Mouse (Mus musculus) midbrain, embryonic 14.5 days (tissue): ENCODE results near the gene Irf3. TPM values are rescaled to one million over a fixed set of nuclear protein-coding genes. Genes with fewer than 3 reads are reported as not detected.

ENCODE experiments used
- ATAC-seq: fragments of 200-750 bp; cut with Nextera tagmentation; 2 replicates; pipeline ENCODE4 v1.8.0; 2017; ENCODE audit warnings: moderate number of reproducible peaks, moderate library complexity; ENCODE audit not compliant: low FRiP score, low TSS enrichment
- DNase-seq: peaks from one replicate; pipeline ENCODE4 v3.0.0-alpha.2; 2015
- H3K27ac ChIP-seq: fragments of 300-500 bp; sonication (generic); replicated peaks from 2 replicates; pipeline ENCODE4 v1.5.1; 2014; ENCODE audit warnings: mild to moderate bottlenecking, low read depth, low read length, moderate library complexity
- H3K27me3 ChIP-seq: fragments of 300-500 bp; sonication (generic); 2 replicates; pipeline ENCODE4 v1.6.1; 2014; ENCODE audit warnings: low read length, control low read depth, mixed read lengths; ENCODE audit not compliant: control insufficient read depth, insufficient read depth
- H3K36me3 ChIP-seq: fragments of 300-500 bp; sonication (generic); 2 replicates; pipeline ENCODE4 v1.6.1; 2014; ENCODE audit warnings: low read length, control low read depth; ENCODE audit not compliant: control insufficient read depth, insufficient read depth
- H3K4me1 ChIP-seq: fragments of 300-500 bp; sonication (generic); 2 replicates; pipeline ENCODE4 v1.6.1; 2014; ENCODE audit warnings: mild to moderate bottlenecking, antibody characterized with exemption, low read length, control low read depth; ENCODE audit not compliant: control insufficient read depth, insufficient read depth
- H3K4me2 ChIP-seq: fragments of 300-500 bp; sonication (generic); 2 replicates; pipeline ENCODE4 v1.6.1; 2014; ENCODE audit warnings: mild to moderate bottlenecking, low read length, moderate library complexity
- H3K4me3 ChIP-seq: fragments of 300-500 bp; sonication (generic); replicated peaks from 2 replicates; pipeline ENCODE4 v1.5.1; 2014; ENCODE audit warnings: low read depth, low read length
- H3K9ac ChIP-seq: fragments of 300-500 bp; sonication (generic); replicated peaks from 2 replicates; pipeline ENCODE4 v1.6.1; 2014; ENCODE audit warnings: mild to moderate bottlenecking, low read length, moderate library complexity
- H3K9me3 ChIP-seq: fragments of 300-500 bp; sonication (generic); 2 replicates; pipeline ENCODE4 v1.6.1; 2016; ENCODE audit warnings: low read length, control low read depth, mixed read lengths; ENCODE audit not compliant: control insufficient read depth
- WGBS: fragments of 180-500 bp; shearing (Covaris S2); extraction: QIAGEN DNeasy Blood & Tissue Kit; methylation state at CpG from one replicate; pipeline ENCODE4 v1.1.7; 2014; 5-methylcytosine and 5-hydroxymethylcytosine counted together
- polyA plus RNA-seq: library from polyadenylated mRNA; unstranded; fragments of >200 nt; fragmentation: Nextera tagmentation; extraction: Ambion mirVana; gene quantifications from 2 replicates; pipeline ENCODE4 v1.2.1, GENCODE M21; 2014

Gene Irf3
- 46.7 and 54.0 TPM in 2 replicates for polyA plus RNA-seq

GRCm38 (mm10) chr7:44997231-44997939 lies at the start of gene Irf3:
Irf3 (plus strand) TSS chr7:44997648.
- H3K4me2 ChIP-seq: peak within 1 kb of the TSS; percentile 92
- H3K36me3 ChIP-seq: peaks cover 29% of the 10 kb centered on the region
- no peaks in the 10 kb centered on the region for H3K27me3 ChIP-seq
- peak; percentile 92 for ATAC-seq
- peak; percentile 98 for DNase-seq
- H3K4me1 ChIP-seq: peaks cover 16% of the 10 kb centered on the region
- H3K9ac ChIP-seq: peak within 1 kb of the TSS; percentile 71
- peak within 1 kb of the TSS; percentile 70 for H3K27ac ChIP-seq
- peak within 1 kb of the TSS; percentile 61 for H3K4me3 ChIP-seq
- H3K9me3 ChIP-seq: no peaks in the 10 kb centered on the region
- under 1% methylated on average over 43 of the region's 43 CpGs for WGBS

DNA sequence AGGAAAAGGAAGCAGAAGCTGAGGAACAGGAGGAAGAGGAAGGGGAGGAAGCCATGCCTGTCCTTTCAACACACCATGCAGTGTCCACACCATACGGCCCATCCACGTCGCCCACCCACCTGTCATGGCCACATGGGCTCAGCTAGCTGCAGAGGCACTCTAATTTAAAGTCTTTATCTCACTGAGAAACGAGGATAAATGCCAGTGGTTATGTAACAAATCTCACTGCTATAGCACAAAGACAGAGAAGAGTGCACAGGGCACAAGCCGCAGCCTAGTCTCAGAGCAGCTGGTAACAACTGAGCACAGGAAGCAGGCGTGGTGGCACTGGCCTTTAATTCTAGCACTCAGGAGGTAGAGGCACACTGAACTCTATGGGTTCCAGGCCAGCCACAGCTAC lies 47.5 kb upstream of the Irf3 start:
- DNase-seq (no peak), ATAC-seq (no peak)
- H3K9me3 ChIP-seq: no peaks in the 10 kb centered on the region
- 80% methylated on average over 6 of the region's 6 CpGs for WGBS
- no peak overlapping the region for H3K9ac ChIP-seq
- peaks cover 13% of the 10 kb centered on the region for H3K4me1 ChIP-seq
- H3K27ac ChIP-seq: no peak overlapping the region
- peaks cover 24% of the 10 kb centered on the region for H3K27me3 ChIP-seq
- no peak overlapping the region for H3K4me2 ChIP-seq
- H3K4me3 ChIP-seq: no peak overlapping the region
- no peaks in the 10 kb centered on the region for H3K36me3 ChIP-seq

- Histone ChIP-seq H3K27ac (0 out of 2 replicates have a peak overlapping the region, but pooled peaks have one; percentile 26), H3K4me3 (peak overlapping the region; percentile 37), H3K36me3 (no peaks in the 10 kb centered on the region), H3K4me1 (peaks cover 13% of the 10 kb centered on the region), H3K9me3 (no peaks in the 10 kb centered on the region), H3K9ac (peak overlapping the region; percentile 50), H3K27me3 (peaks cover 24% of the 10 kb centered on the region), H3K4me2 (peak overlapping the region; percentile 65)
- under 1% methylated on average over 10 of the region's 10 CpGs for WGBS
- ATAC-seq (no peak), DNase-seq (peak; percentile 34)
Observed at GRCm38 (mm10) chr7:44951960-44952359, 45.5 kb upstream of the Irf3 start.

GRCm38 (mm10) chr7:44952611-44953306 lies 44.7 kb upstream of the Irf3 start:
- peak overlapping the region; percentile 26; the same call in 1 of the 2 replicates for H3K27ac ChIP-seq
- H3K27me3 ChIP-seq: peaks cover 24% of the 10 kb centered on the region

DNA sequence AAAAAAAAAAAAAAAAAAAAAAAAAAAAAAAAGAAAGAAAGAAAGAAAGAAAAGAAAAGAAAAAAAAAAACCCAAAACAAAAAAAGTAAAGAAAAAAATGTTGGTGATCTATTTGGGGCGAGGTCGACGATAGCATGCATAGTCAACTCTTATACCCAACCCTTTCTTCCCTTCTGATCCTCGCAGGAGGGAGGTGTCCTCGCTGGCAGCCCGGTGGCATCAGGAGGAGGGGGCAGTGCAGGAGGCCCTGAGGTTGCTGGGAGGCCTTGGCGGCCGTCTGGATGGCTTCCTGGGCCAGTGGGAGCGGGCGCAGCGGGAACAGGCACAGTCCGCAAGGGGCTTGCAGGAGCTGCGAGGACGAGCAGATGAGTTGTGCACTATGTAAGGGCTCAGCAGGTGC lies 43.9 kb upstream of the Irf3 start:
- H3K4me2 ChIP-seq: no peak overlapping the region
- no peak overlapping the region for H3K27ac ChIP-seq
- no peak for DNase-seq
- H3K9ac ChIP-seq: no peak overlapping the region
- H3K9me3 ChIP-seq: no peaks in the 10 kb centered on the region
- H3K27me3 ChIP-seq: peaks cover 24% of the 10 kb centered on the region
- peaks cover 13% of the 10 kb centered on the region for H3K4me1 ChIP-seq
- 57% methylated on average over 14 of the region's 14 CpGs for WGBS
- H3K4me3 ChIP-seq: no peak overlapping the region
- ATAC-seq: no peak
- H3K36me3 ChIP-seq: no peaks in the 10 kb centered on the region

More at GRCm38 (mm10) chr7:44952611-44953306, 44.7 kb upstream of the Irf3 start:
- DNase-seq (peak; percentile 90), ATAC-seq (peak; percentile 87)
- Histone ChIP-seq H3K4me1 (peaks cover 13% of the 10 kb centered on the region), H3K4me3 (peak overlapping the region; percentile 37), H3K9me3 (no peaks in the 10 kb centered on the region), H3K4me2 (peak overlapping the region; percentile 65), H3K9ac (peak overlapping the region; percentile 50), H3K36me3 (no peaks in the 10 kb centered on the region)
- 7% methylated on average over 24 of the region's 24 CpGs for WGBS

DNA sequence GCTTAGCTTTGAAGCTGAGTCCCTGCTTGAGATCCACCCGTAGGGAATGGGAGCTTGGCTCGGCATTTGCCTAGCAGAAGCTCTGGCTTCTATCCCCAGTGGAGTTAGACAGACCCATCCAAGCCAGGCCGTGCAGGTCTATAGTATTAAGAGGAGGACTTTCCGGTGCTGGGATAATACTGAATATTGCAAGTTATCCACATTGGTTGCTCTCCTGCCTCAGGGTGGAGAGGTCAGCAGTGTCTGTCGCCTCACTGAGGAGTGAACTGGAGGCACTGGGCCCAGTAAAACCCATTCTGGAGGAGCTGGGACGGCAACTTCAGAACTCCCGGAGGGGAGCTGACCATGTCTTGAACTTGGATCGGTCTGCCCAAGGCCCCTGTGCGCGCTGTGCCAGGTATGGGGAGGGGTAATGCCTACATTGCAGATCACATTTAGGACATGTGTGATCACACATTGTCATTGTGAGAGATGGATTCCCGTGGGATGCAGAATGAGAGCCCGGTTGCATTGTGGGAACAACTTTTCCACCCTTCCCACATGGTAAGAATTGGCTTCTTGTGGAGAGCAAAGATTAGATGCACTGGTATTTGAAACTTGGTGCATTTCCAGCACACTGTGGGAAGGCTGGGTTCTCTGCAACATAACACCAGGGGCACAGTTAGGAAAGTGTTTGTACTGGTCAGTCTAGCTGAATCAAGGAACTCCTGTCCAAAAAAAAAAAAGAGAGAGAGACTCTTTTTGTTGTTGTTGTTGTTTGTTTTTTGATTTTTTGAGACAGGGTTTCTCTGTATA lies 43.2 kb upstream of the Irf3 start:
- no peak overlapping the region for H3K4me2 ChIP-seq
- H3K4me1 ChIP-seq: peaks cover 13% of the 10 kb centered on the region
- H3K27me3 ChIP-seq: peaks cover 24% of the 10 kb centered on the region
- no peak overlapping the region for H3K27ac ChIP-seq
- ATAC-seq (no peak), DNase-seq (no peak)
- no peak overlapping the region for H3K4me3 ChIP-seq
- 86% methylated on average over 12 of the region's 12 CpGs for WGBS
- peaks cover 7% of the 10 kb centered on the region for H3K36me3 ChIP-seq
- no peaks in the 10 kb centered on the region for H3K9me3 ChIP-seq
- H3K9ac ChIP-seq: no peak overlapping the region

- Histone ChIP-seq H3K27me3 (peaks cover 18% of the 10 kb centered on the region), H3K4me3 (no peak overlapping the region), H3K27ac (no peak overlapping the region), H3K36me3 (peaks cover 18% of the 10 kb centered on the region), H3K9ac (no peak overlapping the region), H3K9me3 (no peaks in the 10 kb centered on the region), H3K4me1 (peaks cover 13% of the 10 kb centered on the region), H3K4me2 (no peak overlapping the region)
- DNase-seq (peak; percentile 68), ATAC-seq (no peak)
- WGBS: 55% methylated on average over 5 of the region's 5 CpGs
Observed at GRCm38 (mm10) chr7:44955628-44956027, 41.8 kb upstream of the Irf3 start.

DNA sequence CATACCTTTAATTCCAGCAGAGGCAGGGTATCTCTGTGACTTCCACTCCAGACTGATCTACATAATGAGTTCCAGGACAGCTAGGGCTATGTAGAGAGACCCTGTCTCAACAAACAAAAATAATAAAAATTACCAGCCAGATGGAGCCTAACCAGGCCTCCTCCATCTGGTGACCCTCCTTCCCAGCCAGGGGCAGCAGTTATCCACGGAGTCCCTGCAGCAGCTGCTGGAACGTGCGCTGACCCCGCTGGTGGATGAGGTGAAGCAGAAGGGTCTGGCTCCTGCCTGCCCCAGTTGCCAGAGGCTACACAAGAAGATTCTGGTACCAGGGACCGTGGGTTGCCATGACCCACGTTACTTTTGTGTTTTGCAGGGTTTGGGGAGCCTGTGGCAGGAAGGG lies 41.2 kb upstream of the Irf3 start:
- H3K27me3 ChIP-seq: peaks cover 12% of the 10 kb centered on the region
- no peak overlapping the region for H3K27ac ChIP-seq
- no peak for ATAC-seq
- H3K36me3 ChIP-seq: peaks cover 24% of the 10 kb centered on the region
- 60% methylated on average over 6 of the region's 6 CpGs for WGBS
- H3K4me2 ChIP-seq: no peak overlapping the region
- no peaks in the 10 kb centered on the region for H3K9me3 ChIP-seq
- no peak for DNase-seq
- H3K9ac ChIP-seq: no peak overlapping the region
- H3K4me3 ChIP-seq: no peak overlapping the region
- peaks cover 13% of the 10 kb centered on the region for H3K4me1 ChIP-seq
